Mouse (Mus musculus): ENCODE measurements at regions not wholly inside any gene's neighbourhood (a gene's known extent, or its start where the extent isn't known, plus 50 kb on each side); places are given as distances from the start of the nearest gene placed in this dataset.

DNA sequence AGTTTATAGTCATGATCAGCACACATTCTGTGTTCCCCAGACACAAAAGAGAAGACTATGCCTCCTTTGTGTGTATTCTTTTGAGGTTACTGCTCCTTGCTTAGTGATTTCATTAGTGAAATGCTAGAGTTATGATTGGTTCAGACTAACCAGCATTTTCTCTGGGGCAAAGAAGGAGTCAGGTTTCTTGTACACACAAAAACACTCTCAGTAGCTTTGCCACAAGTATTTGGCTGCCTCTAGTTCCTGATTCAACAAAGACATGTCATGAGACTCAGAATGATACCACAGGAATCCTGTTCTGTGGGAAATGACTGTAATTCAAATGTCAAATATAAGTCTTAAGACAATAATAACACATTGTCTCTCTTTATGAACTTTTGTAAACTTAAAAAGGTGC, 86.9 kb downstream of the Alx1 start:
- no peak for DNase-seq (ENCODE audit: low spot score in 2 of 2)

DNA sequence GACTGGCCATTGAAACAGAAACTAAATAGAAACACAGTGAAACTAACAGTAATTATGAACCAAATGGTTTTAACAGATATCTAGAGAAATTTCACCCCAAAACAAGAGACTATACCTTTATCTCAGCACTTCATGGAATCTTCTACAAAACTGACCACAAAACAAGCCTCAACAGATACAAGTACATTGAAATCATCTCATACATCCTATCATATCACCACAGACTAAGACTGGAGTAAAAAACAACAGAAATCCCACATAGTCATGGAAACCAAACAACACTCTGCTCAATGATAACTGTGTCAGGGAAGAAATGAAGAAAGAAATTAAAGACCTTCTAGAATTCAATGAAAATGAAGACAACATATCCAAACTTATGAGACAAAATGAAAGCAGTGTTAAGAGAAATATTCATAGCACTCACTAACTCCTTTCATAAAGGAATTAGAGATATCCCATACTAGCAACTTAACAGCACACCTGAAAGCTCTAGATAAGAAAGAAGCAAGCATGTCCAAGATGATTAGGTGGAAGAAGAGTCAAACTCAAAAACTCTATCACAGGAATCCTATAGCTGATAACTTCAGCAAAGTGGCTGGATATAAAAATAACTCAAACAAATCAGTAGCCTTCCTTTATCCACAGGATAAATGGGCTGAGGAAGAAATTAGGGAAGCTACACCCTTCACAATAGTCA, 89.0 kb downstream of the Alx1 start:
- no peak for DNase-seq (ENCODE audit: low spot score in 2 of 2)

DNA sequence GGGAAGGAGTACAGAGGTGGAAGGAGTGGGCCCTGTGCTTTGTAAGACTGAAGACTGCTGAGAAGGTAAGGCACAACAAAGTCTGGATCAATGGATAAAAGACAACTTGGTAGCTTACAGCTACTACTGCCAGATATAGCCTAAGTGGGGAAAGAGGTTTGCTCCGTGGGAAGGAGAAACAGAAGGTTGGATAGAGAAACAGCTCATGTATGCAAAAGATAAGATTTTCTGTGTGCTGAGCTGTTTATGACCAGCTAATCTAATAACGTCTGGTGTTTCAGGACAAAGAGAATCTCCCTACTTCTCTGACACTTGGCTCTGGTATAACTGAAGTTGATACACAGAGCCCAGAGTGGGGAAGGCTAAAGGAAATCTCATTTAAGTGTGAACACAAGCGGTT, 98.6 kb downstream of the Alx1 start:
- DNase-seq (ENCODE audit: low spot score in 2 of 2) = no peak

- no peak for DNase-seq (ENCODE audit: low spot score in 2 of 2)
Observed at GRCm38 (mm10) chr10:102928651-102929050, 101.4 kb downstream of the Alx1 start.

- DNase-seq (ENCODE audit: low spot score in 2 of 2) = no peak
Observed at GRCm38 (mm10) chr10:102897368-102897767, 132.6 kb downstream of the Alx1 start.

DNA sequence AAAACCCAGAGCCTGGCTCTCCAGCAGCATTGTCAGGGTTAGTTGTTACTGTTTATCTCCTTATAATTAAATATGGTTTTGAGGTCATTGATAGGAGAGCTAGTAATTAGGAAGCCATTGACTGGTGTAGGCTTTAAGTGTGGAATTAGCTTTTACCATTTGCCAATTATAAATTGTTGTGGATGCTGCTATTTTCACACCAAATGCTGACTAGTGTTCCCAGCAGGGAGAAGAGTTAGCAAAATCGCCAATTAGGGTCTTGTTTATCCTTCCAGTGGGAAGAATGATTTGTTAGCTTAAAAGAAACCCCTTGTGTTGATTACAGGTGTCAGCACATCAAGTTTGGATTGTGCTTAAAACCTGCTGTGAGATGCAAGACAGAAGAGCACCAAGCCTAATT, 134.1 kb downstream of the Alx1 start:
- DNase-seq (ENCODE audit: low spot score in 2 of 2) = no peak

DNA sequence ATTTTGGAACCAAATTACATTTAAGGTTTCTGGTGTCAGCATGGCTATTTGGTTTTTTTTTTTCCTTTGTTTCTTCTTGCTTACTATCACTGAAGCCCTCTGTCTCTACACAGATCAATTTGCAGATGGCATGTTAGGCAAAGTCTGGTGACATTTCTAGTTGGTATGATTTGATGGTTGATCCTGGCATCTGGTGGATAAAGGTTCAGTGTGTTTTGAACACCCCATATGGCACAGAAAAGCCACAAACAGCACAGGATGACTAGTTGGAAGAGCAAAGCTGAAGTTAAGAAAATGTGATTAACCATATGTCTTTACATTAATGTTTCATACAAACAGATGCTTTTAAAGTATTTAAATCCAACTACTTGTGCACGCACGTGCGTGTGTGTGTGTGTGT, 137.6 kb downstream of the Alx1 start:
- DNase-seq (ENCODE audit: low spot score in 2 of 2) = no peak

GRCm38 (mm10) chr10:102889709-102890108, 140.3 kb downstream of the Alx1 start:
- DNase-seq (ENCODE audit: low spot score in 2 of 2) = no peak

- no peak for DNase-seq (ENCODE audit: low spot score in 2 of 2)
Observed at GRCm38 (mm10) chr10:102881824-102882438, 148.1 kb downstream of the Alx1 start.

- DNase-seq (ENCODE audit: low spot score in 2 of 2) = peak in 1 of 2 experiments; percentile 0
Observed at GRCm38 (mm10) chr10:102878010-102878409, 152.0 kb downstream of the Alx1 start.

DNA sequence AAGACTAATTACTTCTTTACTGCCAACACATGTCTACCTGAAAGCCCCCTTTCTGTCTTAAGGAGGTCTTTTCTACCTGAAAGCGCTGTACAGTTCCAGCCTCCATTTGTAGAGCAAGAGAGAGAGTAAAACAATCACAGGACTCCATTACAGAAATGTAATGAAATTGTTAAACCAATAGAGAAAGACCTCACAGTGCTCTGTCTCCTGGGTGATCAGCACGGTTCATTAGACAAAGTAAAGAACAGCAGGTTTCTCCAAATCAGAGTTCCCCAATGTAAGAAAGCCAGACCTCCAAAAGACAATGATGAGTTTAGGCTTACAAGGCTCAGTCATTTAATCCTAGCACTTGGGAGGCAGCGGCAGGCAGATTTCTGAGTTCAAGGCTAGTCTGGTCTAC, 153.1 kb downstream of the Alx1 start:
- DNase-seq (ENCODE audit: low spot score in 2 of 2) = no peak

GRCm38 (mm10) chr10:102866920-102867319, 163.1 kb downstream of the Alx1 start:
- no peak for DNase-seq (ENCODE audit: low spot score in 2 of 2)

- no peak for DNase-seq (ENCODE audit: low spot score in 2 of 2)
Observed at GRCm38 (mm10) chr10:102836567-102837224, 193.3 kb downstream of the Alx1 start.

DNA sequence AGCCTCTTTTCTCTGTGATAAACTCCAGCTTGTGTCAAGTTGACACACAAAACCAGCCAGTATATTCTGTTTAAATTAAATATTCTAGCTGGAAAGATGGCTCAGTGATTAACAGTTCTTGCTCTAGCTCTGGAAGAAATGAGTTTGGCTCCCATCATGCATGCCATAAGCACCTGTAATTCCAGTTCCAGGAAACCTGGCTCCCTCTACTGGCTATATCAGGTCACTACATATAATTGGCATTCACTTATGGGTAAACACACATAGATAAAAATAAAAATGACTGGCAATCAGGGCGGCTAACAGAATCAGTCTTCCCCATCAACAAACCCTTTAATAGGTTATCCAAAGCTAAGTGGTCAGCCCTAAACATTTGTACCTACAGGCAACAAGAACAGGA, 194.2 kb downstream of the Alx1 start:
- no peak for DNase-seq (ENCODE audit: low spot score in 2 of 2)

DNA sequence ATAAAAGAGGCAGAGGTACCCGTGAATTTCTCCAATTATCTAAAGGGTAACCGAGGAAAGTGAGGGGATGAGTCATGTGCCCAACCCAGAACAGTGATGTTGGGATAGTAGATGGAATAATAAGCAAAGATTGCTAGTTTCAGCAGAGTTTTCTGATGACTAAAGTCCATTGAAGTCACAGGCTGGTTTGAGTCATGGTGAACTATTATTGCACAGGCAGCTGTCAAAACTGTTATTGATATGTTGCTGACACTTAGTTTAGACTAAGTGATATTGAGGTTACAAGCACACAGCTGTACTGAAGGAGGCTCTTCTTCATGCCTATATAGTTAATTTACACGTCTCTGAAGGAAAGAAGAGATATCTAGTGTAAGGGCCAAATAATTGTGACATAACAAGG, 200.4 kb downstream of the Alx1 start:
- no peak for DNase-seq (ENCODE audit: low spot score in 2 of 2)

DNA sequence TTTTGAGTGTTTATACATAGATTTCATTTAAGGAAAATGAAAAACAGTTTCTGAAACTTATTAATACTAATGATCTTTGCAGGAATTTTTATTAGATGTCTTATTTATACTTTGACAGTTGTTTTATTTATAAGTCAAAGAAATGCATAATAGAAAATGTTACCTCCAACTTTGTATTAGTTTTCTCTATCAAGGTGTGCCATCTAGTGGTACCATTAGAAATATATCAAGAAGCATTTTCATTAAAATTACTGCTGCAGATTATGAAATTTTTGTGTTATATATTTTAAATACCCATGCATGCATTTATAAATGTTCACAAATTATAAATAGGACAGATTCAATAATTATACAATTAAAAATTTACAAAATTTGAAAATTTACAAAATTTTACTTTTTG, 206.6 kb downstream of the Alx1 start:
- no peak for DNase-seq (ENCODE audit: low spot score in 2 of 2)

- no peak for DNase-seq (ENCODE audit: low spot score in 2 of 2)
Observed at GRCm38 (mm10) chr10:102801391-102801790, 228.6 kb downstream of the Alx1 start.

GRCm38 (mm10) chr10:102779243-102779642, 250.8 kb downstream of the Alx1 start:
- DNase-seq (ENCODE audit: low spot score in 2 of 2) = no peak

- no peak for DNase-seq (ENCODE audit: low spot score in 2 of 2)
Observed at GRCm38 (mm10) chr10:102763696-102764095, 251.7 kb downstream of the Rassf9 start.

GRCm38 (mm10) chr10:102762378-102762777, 250.4 kb downstream of the Rassf9 start:
- DNase-seq (ENCODE audit: low spot score in 2 of 2) = no peak

GRCm38 (mm10) chr10:102735207-102735606, 223.2 kb downstream of the Rassf9 start:
- peak; percentile 7 to 9 for DNase-seq (ENCODE audit: low spot score in 2 of 2)

DNA sequence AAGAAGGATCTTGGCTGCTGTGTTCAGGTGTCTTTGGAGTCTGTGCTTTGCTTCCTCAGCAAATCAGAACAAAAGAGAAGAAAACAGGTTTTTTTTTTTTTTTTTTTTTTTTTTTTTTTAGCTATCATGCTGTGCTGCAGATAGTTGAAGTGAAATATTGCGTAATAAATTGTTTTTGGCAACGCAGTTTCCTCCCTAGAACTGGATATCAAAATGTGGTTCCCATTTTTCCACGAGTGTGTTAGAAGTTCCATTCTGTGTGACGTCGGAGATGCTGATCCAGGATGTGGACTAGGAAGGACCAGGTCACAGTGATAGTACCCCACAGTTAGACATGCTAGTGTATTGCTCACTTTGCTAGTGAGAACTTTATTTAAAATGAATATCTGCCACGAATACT, 220.4 kb downstream of the Rassf9 start:
- no peak for DNase-seq (ENCODE audit: low spot score in 2 of 2)

DNA sequence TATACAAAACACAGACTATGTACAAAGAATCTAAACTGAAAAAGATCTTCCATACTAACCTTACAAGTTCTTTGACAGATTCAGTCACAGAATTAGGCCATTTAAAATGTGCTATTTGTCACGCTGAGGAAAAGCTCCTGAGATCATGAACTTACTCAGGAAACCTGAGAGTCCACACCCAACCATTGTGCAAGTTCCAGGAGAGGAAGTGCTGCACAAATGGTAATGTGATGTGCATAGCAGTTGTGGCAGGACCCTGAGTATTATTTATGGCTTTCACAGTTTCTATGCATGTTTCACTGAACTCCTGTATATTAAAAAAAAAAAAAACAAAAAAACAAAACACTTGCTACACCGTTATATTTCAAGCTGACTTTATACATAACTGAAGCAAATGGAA, 200.2 kb downstream of the Rassf9 start:
- no peak for DNase-seq (ENCODE audit: low spot score in 2 of 2)
